Mouse (Mus musculus): ENCODE data around the gene Ap2a1.

Gene Ap2a1

DNA sequence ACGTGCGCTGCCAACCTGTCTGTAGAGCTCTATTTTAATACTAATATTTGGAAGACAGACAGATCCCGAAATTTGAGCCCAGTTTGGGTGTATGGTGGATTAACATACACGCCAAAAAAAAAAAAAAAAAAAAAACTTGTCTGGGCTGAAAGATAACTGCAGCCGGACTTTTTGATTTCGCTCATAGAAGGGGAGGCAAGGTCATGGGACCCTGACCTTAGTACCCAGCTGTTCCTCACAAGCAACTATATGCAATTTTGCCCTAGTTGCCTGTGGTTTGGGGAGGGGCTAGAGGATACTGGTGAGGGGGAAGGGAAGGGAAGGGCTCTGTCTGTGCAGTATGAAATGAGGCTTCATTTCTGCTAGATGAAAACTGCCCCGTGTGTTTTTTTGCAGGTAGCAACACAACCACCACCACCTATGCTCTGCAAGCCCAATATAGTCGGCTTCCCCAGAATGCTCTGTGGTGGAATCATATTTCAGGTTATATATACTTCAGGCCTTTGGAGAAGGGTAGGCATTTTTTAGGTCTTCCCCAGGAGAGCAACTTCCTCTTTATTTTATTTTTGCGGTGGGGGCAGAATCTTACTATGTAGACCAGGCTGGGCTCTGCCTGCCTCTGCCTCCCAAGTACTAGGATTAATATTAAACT lies 72.9 kb downstream of the Ap2a1 start:
- H3K4me1 ChIP-seq (replicated peaks; ENCODE audit: low read depth, low read length), result peaks cover 84% of the 10 kb centered on the region

GRCm38 (mm10) chr7:44855036-44855435 lies 74.3 kb downstream of the Ap2a1 start:
- Histone ChIP-seq H3K4me3 (replicated peaks; ENCODE audit: low read length) (peak overlapping the region; percentile 81), H3K36me3 (ENCODE audit: insufficient read depth, low read length) (peaks cover 36% of the 10 kb centered on the region), H3K9me3 (ENCODE audit: low read length) (no peaks in the 10 kb centered on the region), H3K27me3 (ENCODE audit: insufficient read depth, low read length) (no peaks in the 10 kb centered on the region), H3K4me1 (replicated peaks; ENCODE audit: low read depth, low read length) (peaks cover 82% of the 10 kb centered on the region)
- TF ChIP-seq POU5F1 (IDR thresholded peaks at IDR 0.05; ENCODE audit: borderline replicate concordance, low read length) (no peak), CTCF (conservative IDR thresholded peaks at IDR 0.05; ENCODE audit: low read length) (peak; percentile 56)

More for the DNA sequence above, 72.9 kb downstream of the Ap2a1 start:
- no peak for TF ChIP-seq CTCF (conservative IDR thresholded peaks at IDR 0.05; ENCODE audit: low read length)
- no peak for TF ChIP-seq POU5F1 (IDR thresholded peaks at IDR 0.05; ENCODE audit: borderline replicate concordance, low read length)
- TF ChIP-seq NANOG (IDR thresholded peaks at IDR 0.05; ENCODE audit: borderline replicate concordance, low read length), result no peak
- Histone ChIP-seq H3K9me3 (ENCODE audit: low read length) (no peaks in the 10 kb centered on the region), H3K36me3 (ENCODE audit: insufficient read depth, low read length) (peaks cover 32% of the 10 kb centered on the region), H3K27me3 (ENCODE audit: insufficient read depth, low read length) (no peaks in the 10 kb centered on the region), H3K4me3 (replicated peaks; ENCODE audit: low read length) (peak overlapping the region; percentile 98)

DNA sequence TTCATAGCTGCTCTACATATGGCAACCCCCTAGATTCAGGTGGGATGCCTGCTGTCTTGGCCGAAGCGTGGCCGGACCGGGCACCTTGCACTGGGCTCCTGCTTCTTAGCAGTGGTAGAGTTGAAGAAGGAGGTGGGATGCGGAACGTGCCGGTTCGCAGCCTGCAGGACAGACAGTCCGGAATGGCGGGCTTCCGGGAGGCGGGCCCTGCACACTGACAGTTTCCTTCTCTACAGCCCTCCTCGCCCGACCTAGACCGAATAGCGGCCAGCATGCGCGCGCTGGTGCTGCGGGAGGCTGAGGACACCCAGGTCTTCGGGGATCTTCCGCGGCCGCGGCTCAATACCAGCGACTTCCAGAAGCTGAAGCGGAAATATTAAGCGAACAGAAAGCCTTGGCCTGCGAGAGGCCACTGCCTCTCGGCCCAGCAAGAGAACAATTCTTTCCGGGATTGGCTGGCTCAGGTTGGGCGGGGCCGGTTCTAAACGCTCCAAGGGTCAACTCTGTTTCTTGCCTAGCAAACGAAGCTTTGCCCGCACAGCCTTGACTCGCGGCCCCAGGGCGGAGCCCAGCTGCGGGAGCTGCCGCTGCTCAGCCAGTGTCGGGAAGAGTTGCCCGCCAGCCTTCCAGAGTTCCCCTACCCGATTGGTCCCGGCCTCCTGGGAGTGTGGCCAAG lies 74.8 kb downstream of the Ap2a1 start:
- Histone ChIP-seq H3K27me3 (ENCODE audit: insufficient read depth, low read length) (no peaks in the 10 kb centered on the region), H3K4me1 (replicated peaks; ENCODE audit: low read depth, low read length) (peaks cover 76% of the 10 kb centered on the region), H3K4me3 (replicated peaks; ENCODE audit: low read length) (peak overlapping the region; percentile 81), H3K36me3 (ENCODE audit: insufficient read depth, low read length) (peaks cover 36% of the 10 kb centered on the region), H3K9me3 (ENCODE audit: low read length) (no peaks in the 10 kb centered on the region)
- no peak for TF ChIP-seq NANOG (IDR thresholded peaks at IDR 0.05; ENCODE audit: borderline replicate concordance, low read length)
- no peak for TF ChIP-seq POU5F1 (IDR thresholded peaks at IDR 0.05; ENCODE audit: borderline replicate concordance, low read length)
- TF ChIP-seq CTCF (conservative IDR thresholded peaks at IDR 0.05; ENCODE audit: low read length), result no peak

DNA sequence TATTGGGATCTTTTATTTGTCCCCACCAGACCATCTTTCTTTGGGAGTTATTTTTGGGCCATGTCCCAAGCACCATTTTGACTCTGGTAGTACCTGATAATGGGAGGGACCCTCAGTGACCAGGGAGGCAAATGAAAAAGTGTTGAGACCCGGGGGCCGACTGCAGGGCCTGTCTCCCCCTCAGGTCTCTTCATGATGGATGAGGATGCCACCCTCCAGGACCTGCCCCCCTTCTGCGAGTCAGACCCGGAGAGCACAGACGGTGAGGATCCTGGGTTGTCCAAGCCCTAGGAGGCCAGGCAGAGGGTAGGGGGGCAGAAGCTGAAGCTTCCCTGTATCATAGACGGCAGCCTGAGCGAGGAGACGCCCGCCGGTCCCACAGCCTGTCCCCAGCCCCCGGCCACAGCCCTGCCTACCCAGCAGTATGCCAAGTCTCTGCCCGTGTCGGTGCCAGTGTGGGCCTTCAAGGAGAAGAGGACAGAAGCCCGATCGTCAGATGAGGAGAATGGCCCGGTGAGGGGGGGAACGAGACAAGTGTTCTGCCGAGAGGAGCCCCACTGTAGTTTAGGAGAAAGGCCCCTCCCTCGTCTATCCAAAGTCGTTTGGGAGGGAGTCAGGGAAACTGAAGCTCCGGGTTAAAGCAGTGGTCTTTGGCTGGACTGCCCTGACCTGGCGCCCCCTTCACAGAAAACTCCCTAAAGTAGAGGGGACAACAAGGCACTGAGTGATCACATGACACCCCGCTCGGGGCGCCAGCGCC lies 75.5 kb downstream of the Ap2a1 start:
- peaks cover 36% of the 10 kb centered on the region for H3K36me3 ChIP-seq (ENCODE audit: insufficient read depth, low read length)
- TF ChIP-seq NANOG (IDR thresholded peaks at IDR 0.05; ENCODE audit: borderline replicate concordance, low read length), result no peak
- no peak for TF ChIP-seq POU5F1 (IDR thresholded peaks at IDR 0.05; ENCODE audit: borderline replicate concordance, low read length)
- TF ChIP-seq CTCF (conservative IDR thresholded peaks at IDR 0.05; ENCODE audit: low read length), result no peak
- peak overlapping the region; percentile 81 for H3K4me3 ChIP-seq (replicated peaks; ENCODE audit: low read length)
- H3K9me3 ChIP-seq (ENCODE audit: low read length), result no peaks in the 10 kb centered on the region
- H3K4me1 ChIP-seq (replicated peaks; ENCODE audit: low read depth, low read length), result peaks cover 71% of the 10 kb centered on the region
- no peaks in the 10 kb centered on the region for H3K27me3 ChIP-seq (ENCODE audit: insufficient read depth, low read length)

GRCm38 (mm10) chr7:44853065-44853464 lies 76.2 kb downstream of the Ap2a1 start:
- Histone ChIP-seq H3K4me1 (replicated peaks; ENCODE audit: low read depth, low read length) (peaks cover 66% of the 10 kb centered on the region), H3K4me3 (replicated peaks; ENCODE audit: low read length) (peak overlapping the region; percentile 81), H3K9me3 (ENCODE audit: low read length) (no peaks in the 10 kb centered on the region), H3K36me3 (ENCODE audit: insufficient read depth, low read length) (peaks cover 31% of the 10 kb centered on the region), H3K27me3 (ENCODE audit: insufficient read depth, low read length) (no peaks in the 10 kb centered on the region)
- TF ChIP-seq POU5F1 (IDR thresholded peaks at IDR 0.05; ENCODE audit: borderline replicate concordance, low read length), result no peak
- no peak for TF ChIP-seq NANOG (IDR thresholded peaks at IDR 0.05; ENCODE audit: borderline replicate concordance, low read length)
- TF ChIP-seq CTCF (conservative IDR thresholded peaks at IDR 0.05; ENCODE audit: low read length), result no peak

DNA sequence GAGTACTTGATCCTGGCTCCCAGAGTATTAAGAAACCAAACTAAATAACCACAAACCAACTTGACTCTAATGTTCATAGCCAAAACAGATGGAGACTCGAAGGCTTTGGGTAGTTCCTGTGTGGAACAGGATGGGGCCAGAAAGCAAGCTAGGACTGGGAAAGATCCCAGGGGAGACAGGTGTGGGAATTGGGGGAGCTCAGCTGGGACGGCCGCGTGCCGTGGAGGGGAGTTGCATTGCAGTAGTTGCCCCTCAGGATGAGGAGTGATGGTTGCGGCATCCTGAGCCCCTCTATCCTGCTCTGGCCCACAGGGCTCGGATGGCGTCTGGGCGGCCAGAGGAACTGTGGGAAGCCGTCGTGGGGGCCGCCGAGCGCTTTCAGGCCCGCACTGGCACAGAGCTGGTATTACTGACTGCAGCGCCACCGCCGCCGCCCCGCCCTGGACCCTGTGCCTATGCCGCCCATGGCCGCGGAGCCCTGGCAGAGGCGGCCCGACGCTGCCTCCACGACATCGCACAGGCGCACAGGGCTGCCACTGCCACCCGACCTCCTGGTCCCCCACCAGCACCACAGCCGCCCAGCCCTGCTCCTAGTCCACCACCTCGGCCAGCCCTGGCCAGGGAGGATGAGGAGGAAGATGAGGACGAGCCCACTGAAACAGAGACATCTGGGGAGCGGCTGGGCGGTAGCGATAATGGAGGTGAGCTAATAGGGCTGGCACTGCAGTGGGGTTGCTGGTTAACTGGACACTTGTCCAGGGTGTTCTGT lies 76.9 kb downstream of the Ap2a1 start:
- H3K36me3 ChIP-seq (ENCODE audit: insufficient read depth, low read length), result peaks cover 37% of the 10 kb centered on the region
- no peaks in the 10 kb centered on the region for H3K9me3 ChIP-seq (ENCODE audit: low read length)
- H3K4me1 ChIP-seq (replicated peaks; ENCODE audit: low read depth, low read length), result peaks cover 69% of the 10 kb centered on the region
- TF ChIP-seq NANOG (IDR thresholded peaks at IDR 0.05; ENCODE audit: borderline replicate concordance, low read length) (no peak), POU5F1 (IDR thresholded peaks at IDR 0.05; ENCODE audit: borderline replicate concordance, low read length) (no peak), CTCF (conservative IDR thresholded peaks at IDR 0.05; ENCODE audit: low read length) (no peak)
- no peaks in the 10 kb centered on the region for H3K27me3 ChIP-seq (ENCODE audit: insufficient read depth, low read length)
- H3K4me3 ChIP-seq (replicated peaks; ENCODE audit: low read length), result peak overlapping the region; percentile 81

DNA sequence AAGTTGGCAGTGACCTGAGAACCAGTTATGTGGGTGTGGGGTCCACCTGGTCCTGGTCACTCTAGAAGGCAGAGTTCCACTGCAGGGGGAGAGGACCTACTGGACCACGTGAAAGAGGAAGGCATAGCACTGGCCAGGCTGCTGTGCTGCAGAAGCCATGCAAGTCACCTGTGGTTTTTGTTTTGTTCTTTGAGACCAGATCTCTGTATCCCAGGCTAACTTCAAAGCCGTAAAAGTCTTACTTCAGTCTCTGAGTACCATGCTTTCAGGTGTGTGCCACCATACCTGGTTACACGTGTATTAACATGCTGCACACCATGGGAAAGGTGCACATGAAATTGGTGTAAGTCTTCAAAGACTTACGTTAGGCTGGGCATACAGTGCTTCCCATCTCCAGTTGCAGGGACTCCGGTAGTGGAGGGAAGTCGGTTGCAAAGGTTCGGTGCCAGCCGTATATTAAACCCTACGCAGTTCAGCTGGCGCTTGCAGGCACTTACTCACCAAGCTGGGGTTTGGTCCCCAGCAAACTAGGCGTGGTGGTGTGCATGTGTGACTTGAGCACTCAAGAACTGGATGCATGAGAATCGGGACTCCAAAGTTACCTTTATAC lies 77.6 kb downstream of the Ap2a1 start:
- no peak for TF ChIP-seq NANOG (IDR thresholded peaks at IDR 0.05; ENCODE audit: borderline replicate concordance, low read length)
- TF ChIP-seq CTCF (conservative IDR thresholded peaks at IDR 0.05; ENCODE audit: low read length), result no peak
- no peak for TF ChIP-seq POU5F1 (IDR thresholded peaks at IDR 0.05; ENCODE audit: borderline replicate concordance, low read length)
- Histone ChIP-seq H3K4me1 (replicated peaks; ENCODE audit: low read depth, low read length) (peaks cover 72% of the 10 kb centered on the region), H3K36me3 (ENCODE audit: insufficient read depth, low read length) (peaks cover 42% of the 10 kb centered on the region), H3K4me3 (replicated peaks; ENCODE audit: low read length) (peak overlapping the region; percentile 94), H3K27me3 (ENCODE audit: insufficient read depth, low read length) (no peaks in the 10 kb centered on the region), H3K9me3 (ENCODE audit: low read length) (no peaks in the 10 kb centered on the region)
